Mouse (Mus musculus): Measurements from ENCODE around the gene Ptma.
"Not testable (repeated sequence)": the region's sequence is repeated elsewhere in the genome, so short reads cannot be mapped to it uniquely, and the experiment has no call there.

Gene Ptma

DNA sequence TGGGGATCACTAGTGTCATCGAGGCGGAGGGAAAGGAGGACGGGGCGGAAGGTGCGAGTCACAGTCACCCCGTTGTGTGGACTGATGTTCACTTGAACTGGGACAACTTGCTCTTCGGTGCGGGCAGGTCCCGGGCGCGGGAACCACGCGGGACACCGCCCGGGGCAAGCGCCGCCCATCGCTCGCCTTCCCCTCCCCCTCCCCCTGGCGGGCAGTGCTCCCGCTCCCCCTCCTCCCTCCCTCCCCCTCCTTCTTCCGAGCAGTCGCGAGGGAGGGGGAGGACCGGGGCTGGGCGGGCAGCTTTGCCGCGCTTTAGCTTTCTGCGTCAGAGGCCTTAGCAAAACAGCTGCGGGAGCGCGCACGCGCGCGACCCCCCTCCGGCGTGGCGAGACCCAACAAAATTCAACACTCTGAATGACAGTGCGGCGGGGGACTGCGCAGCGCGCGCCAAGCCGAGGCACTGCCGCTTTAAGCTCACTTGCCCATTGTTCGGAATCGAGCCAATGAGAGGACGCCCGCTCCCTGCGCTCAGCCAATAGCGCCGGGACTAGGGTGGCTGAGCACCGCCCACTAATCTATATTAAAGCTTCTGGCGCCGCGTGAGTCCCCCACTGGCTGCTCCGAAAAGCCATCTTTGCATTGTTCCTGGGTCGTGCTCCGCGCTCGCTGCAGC lies at the start of gene Ptma:
Ptma (plus strand) TSS at position 611 of the 673 bp plus-strand sequence.
- DNase-seq (ENCODE audit: low read depth) = peak; percentile 98

- DNase-seq (ENCODE audit: low read depth) = no peak
These were observed 48.7 kb upstream of the Ptma start for GRCm38 (mm10) chr1:86477738-86478285.

- no peak for DNase-seq (ENCODE audit: low read depth)
These were observed 47.3 kb upstream of the Ptma start for GRCm38 (mm10) chr1:86479099-86479825.

- no peak for DNase-seq (ENCODE audit: low read depth)
These were observed 46.2 kb upstream of the Ptma start for GRCm38 (mm10) chr1:86480288-86480687.

GRCm38 (mm10) chr1:86480735-86481447 lies 45.6 kb upstream of the Ptma start:
- DNase-seq (ENCODE audit: low read depth) = no peak

- DNase-seq (ENCODE audit: low read depth) = no peak
These were observed 45.1 kb upstream of the Ptma start for GRCm38 (mm10) chr1:86481468-86481867.

DNA sequence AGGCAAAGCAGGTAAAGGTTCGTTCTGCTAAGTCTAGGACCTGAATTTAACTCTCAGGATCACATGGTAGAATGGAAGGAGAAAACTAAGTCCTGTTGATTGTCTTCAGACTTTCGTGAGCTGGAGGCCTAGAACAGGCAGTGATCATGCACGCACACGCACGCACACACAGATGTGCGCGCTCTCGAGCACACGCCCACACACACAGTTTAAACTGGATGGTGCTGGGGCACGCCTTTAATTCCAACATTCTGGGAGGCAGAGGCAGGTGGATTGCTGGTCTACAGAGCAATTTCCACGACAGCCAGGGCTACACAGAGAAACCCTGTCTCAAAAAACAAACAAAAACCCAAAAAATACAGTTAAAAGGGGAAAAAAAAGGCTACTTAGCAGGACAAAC lies 44.2 kb upstream of the Ptma start:
- no peak for DNase-seq (ENCODE audit: low read depth)

DNA sequence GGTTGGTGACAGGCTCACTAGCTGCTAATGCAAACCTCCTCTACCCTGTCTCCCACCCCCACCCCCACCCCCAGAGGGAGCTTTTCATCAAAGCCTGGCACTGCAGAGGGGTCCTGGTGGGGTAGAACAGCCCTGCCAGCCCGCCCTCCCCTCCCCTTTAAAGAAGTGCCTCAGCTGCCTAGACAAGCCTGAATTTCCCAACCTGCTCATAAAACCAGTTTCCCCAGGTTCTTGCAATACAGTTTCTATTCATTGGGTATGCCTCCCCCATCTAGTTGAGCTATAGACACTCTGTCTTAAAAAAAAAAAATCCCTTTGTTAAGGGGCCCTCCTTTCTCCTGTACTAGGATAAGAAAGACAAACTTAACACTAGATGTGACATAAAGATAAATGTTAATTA lies 43.8 kb upstream of the Ptma start:
- DNase-seq (ENCODE audit: low read depth) = no peak

DNA sequence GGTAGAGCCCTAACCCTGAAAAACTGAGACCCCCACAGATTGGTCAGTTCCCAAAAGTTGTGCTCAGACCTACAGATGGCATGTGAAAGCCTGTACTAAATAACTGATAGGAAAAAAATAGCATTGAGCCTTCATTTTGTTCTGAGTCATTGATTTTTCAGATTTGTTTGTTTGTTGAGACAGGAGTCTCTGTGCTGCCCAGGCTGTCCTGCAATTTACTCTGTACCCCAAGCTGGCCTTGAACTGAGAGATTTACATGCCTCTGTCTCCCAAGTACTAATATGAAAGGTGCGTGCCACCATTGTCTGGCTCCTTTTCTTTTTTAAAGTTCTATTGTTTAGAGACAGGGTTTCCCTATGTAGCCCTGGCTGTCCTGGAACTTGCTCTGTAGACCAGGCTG lies 41.2 kb upstream of the Ptma start:
- no peak for DNase-seq (ENCODE audit: low read depth)

DNA sequence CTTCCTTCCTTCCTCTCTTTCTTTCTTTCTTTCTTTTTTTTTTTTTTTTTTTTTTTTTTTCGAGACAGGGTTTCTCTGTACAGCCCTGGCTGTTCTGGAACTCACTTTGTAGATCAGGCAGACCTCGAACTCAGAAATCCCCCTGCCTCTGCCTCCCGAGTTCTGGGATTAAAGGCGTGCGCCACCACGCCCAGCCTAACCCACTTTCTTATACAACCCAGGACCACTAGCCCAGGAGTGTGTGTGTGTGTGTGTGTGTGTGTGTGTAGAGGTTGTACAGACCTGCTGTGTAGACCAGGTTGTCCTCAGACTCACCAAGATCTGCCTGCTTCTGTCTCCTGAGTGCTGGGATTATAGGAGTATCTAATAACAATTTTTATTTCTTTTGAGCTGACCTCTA lies 40.7 kb upstream of the Ptma start:
- DNase-seq (ENCODE audit: low read depth) = not testable (repeated sequence)

DNA sequence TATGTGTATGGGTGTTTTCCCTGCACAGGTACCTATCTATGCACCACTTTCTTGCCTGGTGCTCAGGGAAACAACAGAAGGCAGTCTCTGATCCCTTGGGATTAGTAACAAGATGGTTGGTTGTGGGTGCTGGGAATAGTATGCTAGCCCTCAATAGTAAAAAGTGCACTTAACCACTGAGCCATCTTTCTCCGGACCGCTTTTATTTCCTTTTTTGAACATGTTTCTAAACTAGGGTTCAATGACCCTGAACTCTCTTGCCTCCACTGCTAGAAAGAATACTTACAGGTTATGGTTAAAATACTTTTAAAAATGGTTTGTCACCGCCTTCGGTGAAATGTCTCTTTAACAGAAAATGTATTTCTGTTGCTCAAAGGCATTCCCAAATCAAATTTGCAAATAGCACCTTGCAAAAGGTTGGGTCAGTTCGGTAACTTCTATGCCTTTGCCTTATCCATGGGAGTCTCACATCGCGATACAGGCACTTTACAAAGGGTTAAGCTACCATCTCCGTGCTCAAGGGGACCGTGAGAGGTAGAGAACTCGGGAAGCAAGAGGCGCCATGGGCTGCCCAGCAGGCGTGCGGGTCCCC lies 39.7 kb upstream of the Ptma start:
- DNase-seq (ENCODE audit: low read depth) = no peak

DNA sequence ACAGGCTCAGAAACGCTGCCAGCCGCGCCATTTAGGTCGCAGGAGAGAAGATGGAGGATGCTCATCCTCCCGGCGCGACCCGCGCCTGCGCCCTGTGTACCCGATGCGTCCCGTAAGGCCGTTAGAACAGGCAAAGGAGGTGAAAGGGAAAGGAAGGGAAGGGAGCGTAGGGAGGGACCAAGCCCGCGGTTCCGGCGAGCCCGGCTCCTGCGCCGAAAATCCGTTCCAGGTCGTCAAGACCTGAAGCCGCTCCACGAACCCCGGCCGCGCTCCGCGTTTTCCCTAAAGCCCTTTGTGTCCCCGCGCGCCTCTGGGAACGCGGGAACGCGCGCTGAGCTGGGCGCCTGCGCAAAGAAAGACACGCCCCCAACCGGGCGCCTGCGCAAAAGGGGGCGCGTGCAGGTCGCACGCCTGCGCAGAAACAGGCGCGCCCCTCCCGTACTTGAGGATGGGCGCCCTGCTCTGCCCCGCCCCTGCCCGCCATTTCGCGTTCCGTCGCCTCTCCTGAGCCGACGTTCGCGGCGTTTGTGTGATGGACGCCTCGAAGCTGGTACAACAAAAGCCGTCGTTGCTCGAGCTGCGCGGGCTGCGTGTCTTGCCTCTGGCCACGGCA lies 39.1 kb upstream of the Ptma start:
- peak; percentile 92 for DNase-seq (ENCODE audit: low read depth)

DNA sequence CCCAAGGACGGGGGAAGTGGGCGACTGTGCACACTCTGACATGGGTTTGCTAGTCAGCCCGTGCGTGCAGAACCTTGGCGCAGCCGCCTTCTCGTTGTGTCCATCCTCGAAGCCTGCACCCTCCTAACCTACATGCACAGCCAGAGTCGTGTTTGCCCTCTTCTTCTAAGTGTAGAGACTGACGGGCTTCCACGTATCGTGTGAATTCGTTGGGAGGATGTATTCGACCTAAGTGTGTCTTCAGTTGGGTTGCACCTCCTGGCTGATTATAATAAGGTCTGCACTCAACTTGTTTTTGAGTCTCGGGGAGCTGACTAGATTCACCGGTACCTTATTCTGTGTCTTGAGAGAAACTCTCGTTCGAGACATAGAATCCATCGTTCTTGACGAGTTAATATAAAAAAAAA lies 38.6 kb upstream of the Ptma start:
- DNase-seq (ENCODE audit: low read depth) = no peak

- no peak for DNase-seq (ENCODE audit: low read depth)
These were observed 38.2 kb upstream of the Ptma start for GRCm38 (mm10) chr1:86488326-86488725.

- no peak for DNase-seq (ENCODE audit: low read depth)
These were observed 37.8 kb upstream of the Ptma start for GRCm38 (mm10) chr1:86488774-86489173.

- no peak for DNase-seq (ENCODE audit: low read depth)
These were observed 36.6 kb upstream of the Ptma start for GRCm38 (mm10) chr1:86489901-86490300.

GRCm38 (mm10) chr1:86490697-86491096 lies 35.8 kb upstream of the Ptma start:
- no peak for DNase-seq (ENCODE audit: low read depth)

DNA sequence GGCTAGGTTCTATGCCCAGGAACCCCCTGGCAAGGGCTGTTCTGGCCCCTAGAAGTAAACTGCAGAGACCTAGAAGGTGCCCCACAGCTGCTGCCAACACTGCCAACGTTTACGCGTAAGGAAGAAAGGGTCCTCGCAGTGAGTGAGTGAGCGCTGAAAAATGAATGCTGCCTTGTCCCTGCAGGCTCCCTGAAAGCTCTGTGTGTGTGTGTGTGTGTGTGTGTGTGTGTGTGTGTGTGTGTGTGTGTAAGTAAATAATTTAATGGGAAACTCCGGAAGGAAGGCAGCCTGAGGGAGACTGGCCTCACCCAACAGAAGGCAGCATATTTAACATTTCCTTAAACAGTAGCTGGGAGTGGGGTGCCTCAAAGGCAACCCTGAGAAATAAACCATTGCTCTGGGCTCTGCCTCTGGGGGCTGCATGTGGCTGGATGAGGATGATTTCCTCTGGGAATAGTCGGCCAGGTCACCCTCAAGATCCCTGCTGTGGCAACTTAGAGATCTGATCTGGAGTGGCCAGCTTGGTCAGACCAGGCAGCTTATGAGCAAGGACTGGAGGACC lies 34.9 kb upstream of the Ptma start:
- no peak for DNase-seq (ENCODE audit: low read depth)

DNA sequence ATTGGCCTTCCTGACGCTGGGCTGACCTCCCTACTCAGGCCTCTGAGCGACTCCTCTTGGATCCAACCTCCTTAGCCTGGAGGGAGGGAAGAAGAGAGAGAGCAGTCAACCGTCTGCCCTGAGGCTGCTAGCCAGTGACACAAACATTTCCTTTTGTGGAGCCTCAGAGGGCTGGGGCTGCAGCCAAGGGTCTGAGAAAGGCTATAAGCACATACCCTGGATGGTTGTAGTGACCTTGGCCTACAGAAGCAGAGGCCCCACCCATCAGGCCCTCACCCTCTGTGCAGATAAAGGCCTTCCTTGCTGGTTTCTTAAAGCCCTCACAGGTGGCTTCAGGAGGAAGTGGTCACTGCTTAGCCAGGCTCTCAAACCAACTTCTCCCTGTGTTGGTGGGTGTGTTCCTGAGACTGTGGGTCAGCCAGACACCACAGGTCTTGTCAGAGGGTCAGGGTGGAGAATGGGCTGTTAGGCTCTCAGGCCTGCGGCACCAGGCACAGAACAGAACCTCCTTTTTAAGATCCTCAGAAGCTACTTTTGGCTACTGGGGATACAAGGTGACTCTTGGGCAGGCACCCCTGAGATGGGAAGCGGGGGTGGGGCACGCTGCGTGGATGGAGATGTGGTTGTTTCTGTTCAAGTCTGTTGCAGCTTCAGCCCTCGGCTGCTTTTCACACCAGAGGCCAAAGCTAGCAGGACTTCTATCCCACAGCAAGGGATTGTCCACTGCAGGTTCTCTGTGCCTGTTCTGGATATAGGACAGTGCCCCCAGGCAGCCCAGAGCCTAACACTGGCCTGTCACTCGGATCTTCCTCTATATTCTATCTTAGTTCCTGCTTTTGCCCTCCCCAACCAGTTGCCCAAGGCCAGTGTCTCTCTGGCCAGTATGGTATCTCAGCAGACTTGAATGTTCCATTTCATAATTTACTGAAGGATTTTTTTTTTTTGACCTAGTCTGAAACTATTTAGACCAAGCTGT lies 34.1 kb upstream of the Ptma start:
- no peak for DNase-seq (ENCODE audit: low read depth)

- DNase-seq (ENCODE audit: low read depth) = no peak
These were observed 32.7 kb upstream of the Ptma start for GRCm38 (mm10) chr1:86493783-86494182.
